Mouse (Mus musculus) adrenal gland, adult 10 weeks (tissue): ENCODE measurements around the gene Vmn2r95. TPM values are rescaled to one million over a fixed set of nuclear protein-coding genes. Genes with fewer than 3 reads are reported as not detected.

ENCODE experiments used
- polyA plus RNA-seq: library from polyadenylated mRNA; stranded (reverse); fragments of 350-450 nt; fragmentation: Illumina TruSeq; extraction: RNeasy Lipid Tissue Mini Kit (QIAGEN cat#74804); gene quantifications from one replicate; pipeline ENCODE4 v1.2.3, GENCODE M21; 2014; ENCODE audit warnings: low read depth, low replicate concordance

Gene Vmn2r95
- polyA plus RNA-seq, result not detected

DNA sequence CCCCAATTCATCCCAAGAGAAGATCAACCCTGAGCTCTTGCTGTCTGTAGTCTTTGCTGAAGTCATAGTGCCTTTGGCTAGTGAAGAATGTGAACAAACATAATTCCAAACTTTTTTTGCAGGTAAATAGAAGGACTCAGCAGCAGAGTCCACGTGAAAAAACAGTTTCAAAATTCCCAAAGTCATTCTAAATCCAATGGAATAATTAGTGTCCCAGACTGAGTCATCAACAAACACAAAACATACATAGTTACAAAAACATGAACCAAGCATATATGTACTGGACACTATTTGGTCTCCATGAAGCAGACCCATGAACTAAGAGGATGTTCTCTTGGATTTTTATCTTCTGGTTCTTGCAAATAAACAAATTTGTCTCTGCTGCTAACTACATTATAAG is at the start of gene Vmn2r95:
TSS of gene Vmn2r95 (plus strand) at position 301 of the 400 bp plus-strand sequence.

Other genes starting within 250 kb of the Vmn2r95 start
- gene Vmn2r94, start 146.3 kb upstream of the Vmn2r95 start, polyA plus RNA-seq, result not detected
- not detected for gene Vmn2r93, start 126.0 kb upstream of the Vmn2r95 start, polyA plus RNA-seq
- not detected for gene Vmn2r96, start 149.1 kb downstream of the Vmn2r95 start, polyA plus RNA-seq